Mouse (Mus musculus): ENCODE measurements around the gene Trdmt1.

DNA sequence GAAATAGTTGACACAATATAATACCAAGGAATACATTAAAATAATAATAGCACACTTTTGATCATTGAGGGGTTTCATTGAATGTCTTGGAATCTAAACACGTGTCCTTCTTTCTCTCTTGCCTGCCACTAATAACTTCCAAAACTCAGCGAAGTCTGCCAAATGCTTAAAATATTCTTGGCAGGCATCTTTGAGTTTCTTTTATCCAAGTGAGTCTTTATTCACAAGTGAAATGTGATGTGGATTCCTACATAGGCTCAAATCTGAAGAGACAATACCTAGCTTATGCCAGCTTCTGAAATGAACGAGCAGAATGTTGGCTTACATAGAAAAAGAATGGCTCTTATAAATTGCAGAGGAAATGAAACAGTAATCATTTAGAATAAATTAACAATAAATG, 4.3 kb upstream of the Trdmt1 start:
- TF ChIP-seq POLR2A (IDR thresholded peaks at IDR 0.05; ENCODE audit: borderline replicate concordance, insufficient read depth, low read length) (no peak), CTCF (IDR thresholded peaks at IDR 0.05; ENCODE audit: borderline replicate concordance, insufficient read depth, low read depth, low read length) (no peak)

Data from cerebellum, adult 2 months (tissue).